Mouse (Mus musculus): ENCODE measurements around the gene Lmo3. TPM values are rescaled to one million over a fixed set of nuclear protein-coding genes. Genes with fewer than 3 reads are reported as not detected.

The Lmo3 gene
- total RNA-seq, 2 experiments from 2014 or later = 147 to 190 TPM

GRCm38 (mm10) chr6:138426894-138427293, 154.9 kb downstream of the Lmo3 start:
- intact Hi-C loops (cut with DNase I) = no loop called here
- DNase-seq (ENCODE audit: low spot score in 2 of 2) = no peak

GRCm38 (mm10) chr6:138424514-138425225, 157.1 kb downstream of the Lmo3 start:
- intact Hi-C loops (cut with DNase I) = no loop called here
- no peak for DNase-seq (ENCODE audit: low spot score in 2 of 2)

GRCm38 (mm10) chr6:138422671-138423321, 159.0 kb downstream of the Lmo3 start:
- peak; percentile 68 to 73 for DNase-seq (ENCODE audit: low spot score in 2 of 2)
- intact Hi-C loops (cut with DNase I) = no loop called here

- DNase-seq (ENCODE audit: low spot score in 2 of 2) = peak in 1 of 2 experiments; percentile 47
- intact Hi-C loops (cut with DNase I) = no loop called here
These were observed 159.7 kb downstream of the Lmo3 start for GRCm38 (mm10) chr6:138421931-138422531.

- intact Hi-C loops (cut with DNase I) = no loop called here
- peak; percentile 55 to 62 for DNase-seq (ENCODE audit: low spot score in 2 of 2)
These were observed 160.6 kb downstream of the Lmo3 start for GRCm38 (mm10) chr6:138421191-138421613.

GRCm38 (mm10) chr6:138420536-138420891, 161.3 kb downstream of the Lmo3 start:
- intact Hi-C loops (cut with DNase I) = no loop called here
- peak in 1 of 2 experiments; percentile 46 for DNase-seq (ENCODE audit: low spot score in 2 of 2)

- intact Hi-C loops (cut with DNase I) = no loop called here
- no peak for DNase-seq (ENCODE audit: low spot score in 2 of 2)
These were observed 161.8 kb downstream of the Lmo3 start for GRCm38 (mm10) chr6:138419871-138420535.

GRCm38 (mm10) chr6:138412075-138412474, 169.7 kb downstream of the Lmo3 start:
- peak in 1 of 2 experiments; percentile 57 for DNase-seq (ENCODE audit: low spot score in 2 of 2)
- intact Hi-C loops (cut with DNase I) = no loop called here

GRCm38 (mm10) chr6:138402031-138402430, 179.7 kb downstream of the Lmo3 start:
- intact Hi-C loops (cut with DNase I) = no loop called here
- no peak for DNase-seq (ENCODE audit: low spot score in 2 of 2)

- intact Hi-C loops (cut with DNase I) = no loop called here
- no peak for DNase-seq (ENCODE audit: low spot score in 2 of 2)
These were observed 182.9 kb downstream of the Lmo3 start for GRCm38 (mm10) chr6:138398836-138399235.

- DNase-seq (ENCODE audit: low spot score in 2 of 2) = no peak
- intact Hi-C loops (cut with DNase I) = no loop called here
These were observed 190.7 kb downstream of the Lmo3 start for GRCm38 (mm10) chr6:138391085-138391484.

GRCm38 (mm10) chr6:138388168-138388936, 193.4 kb downstream of the Lmo3 start:
- intact Hi-C loops (cut with DNase I) = no loop called here
- DNase-seq (ENCODE audit: low spot score in 2 of 2) = no peak

- DNase-seq (ENCODE audit: low spot score in 2 of 2) = no peak
- intact Hi-C loops (cut with DNase I) = no loop called here
These were observed 198.6 kb downstream of the Lmo3 start for GRCm38 (mm10) chr6:138383208-138383607.

- intact Hi-C loops (cut with DNase I) = no loop called here
- DNase-seq (ENCODE audit: low spot score in 2 of 2) = no peak
These were observed 210.6 kb downstream of the Lmo3 start for GRCm38 (mm10) chr6:138371176-138371575.

- no peak for DNase-seq (ENCODE audit: low spot score in 2 of 2)
- intact Hi-C loops (cut with DNase I) = no loop called here
These were observed 217.7 kb downstream of the Lmo3 start for GRCm38 (mm10) chr6:138364111-138364510.

- intact Hi-C loops (cut with DNase I) = no loop called here
- DNase-seq (ENCODE audit: low spot score in 2 of 2) = peak in 1 of 2 experiments; percentile 65
These were observed 231.0 kb downstream of the Lmo3 start for GRCm38 (mm10) chr6:138350587-138351345.

GRCm38 (mm10) chr6:138346558-138346957, 235.2 kb downstream of the Lmo3 start:
- intact Hi-C loops (cut with DNase I) = no loop called here
- no peak for DNase-seq (ENCODE audit: low spot score in 2 of 2)

- intact Hi-C loops (cut with DNase I) = no loop called here
- peak in 1 of 2 experiments; percentile 37 for DNase-seq (ENCODE audit: low spot score in 2 of 2)
These were observed 245.9 kb downstream of the Lmo3 start for GRCm38 (mm10) chr6:138335858-138336257.

GRCm38 (mm10) chr6:138333991-138334390, 247.8 kb downstream of the Lmo3 start:
- intact Hi-C loops (cut with DNase I) = no loop called here
- DNase-seq (ENCODE audit: low spot score in 2 of 2) = no peak
